Mouse (Mus musculus) right cerebral cortex, postnatal 10 days (tissue): ENCODE measurements around the gene Meis2.

Source experiments
- DNase-seq, 2 experiments: peaks; one replicate each; pipeline ENCODE4 v3.0.0; 2021; ENCODE audit warnings: low spot score in 2 of 2

Gene Meis2

DNA sequence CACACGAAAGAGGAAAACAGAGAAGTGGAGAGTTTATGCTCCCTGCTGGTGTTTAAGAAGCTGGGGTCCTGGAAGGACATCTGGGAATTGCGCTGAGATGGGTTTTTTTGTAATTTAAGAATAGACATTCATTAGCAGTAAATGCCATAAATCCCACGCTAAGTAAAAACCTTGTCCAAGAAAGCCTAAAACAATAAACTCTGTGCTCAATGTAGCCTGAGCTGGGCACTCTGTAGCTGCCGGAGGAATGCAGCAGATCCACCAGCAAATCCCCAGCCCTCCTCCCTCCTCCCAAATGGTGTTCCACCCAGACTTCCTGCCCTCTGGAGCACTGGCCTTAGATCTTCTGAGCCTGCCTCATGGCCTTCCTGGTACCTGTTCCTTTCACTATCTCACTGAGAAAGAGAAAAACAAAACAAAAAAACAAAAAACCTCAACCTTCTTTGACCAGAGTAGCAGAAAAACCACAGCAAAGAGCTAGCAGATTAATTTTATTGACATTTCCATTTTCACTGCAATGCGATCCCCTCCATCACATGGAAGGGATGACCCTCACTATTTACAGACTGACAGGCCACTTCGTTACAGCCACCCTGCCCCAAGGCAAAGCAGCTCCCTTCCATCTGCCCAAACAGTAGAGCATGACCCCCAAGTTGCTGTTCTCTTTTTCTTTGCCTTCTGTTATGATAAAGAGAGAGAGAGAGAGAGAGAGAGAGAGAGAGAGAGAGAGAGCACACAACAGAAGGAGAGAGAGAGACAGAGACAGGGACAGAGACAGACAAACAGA lies 64.1 kb downstream of the Meis2 start:
- DNase-seq: no peak

DNA sequence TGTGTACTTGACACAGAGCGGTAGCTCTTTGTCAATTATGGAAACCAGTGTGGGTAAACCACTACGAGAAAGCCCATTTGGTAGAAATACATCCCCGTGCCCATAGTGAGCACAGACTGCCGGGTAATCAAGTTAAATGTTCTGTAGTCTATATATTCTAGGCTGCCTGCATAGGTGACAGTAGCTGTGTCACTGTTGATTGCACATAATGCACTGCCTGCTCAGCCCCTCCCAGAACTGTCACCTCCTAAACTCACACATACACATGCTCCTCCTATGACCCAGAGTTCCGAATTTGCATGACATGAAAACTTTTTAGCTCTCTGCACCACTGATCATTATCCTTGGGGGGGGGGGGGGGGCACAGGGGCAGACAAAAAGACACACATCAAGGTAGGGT lies 65.1 kb downstream of the Meis2 start:
- no peak for DNase-seq

DNA sequence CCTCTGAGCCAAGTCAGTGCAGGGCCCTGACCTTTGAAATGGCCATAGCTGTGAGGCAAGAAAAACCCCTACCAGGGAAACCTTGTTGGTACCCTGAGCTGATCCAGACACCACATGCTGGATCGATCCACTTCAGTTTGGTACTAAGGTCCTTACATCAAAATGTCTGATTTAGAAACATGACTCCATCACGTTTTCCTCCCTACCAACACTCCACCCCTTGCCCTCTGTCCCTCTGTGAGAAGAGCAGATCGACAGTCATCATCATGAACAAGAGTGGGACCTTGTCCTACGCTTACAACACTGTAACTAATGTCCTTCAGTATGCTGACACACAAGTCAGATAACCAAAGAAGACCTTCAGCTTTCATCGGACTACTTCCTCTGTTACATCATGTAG lies 66.8 kb downstream of the Meis2 start:
- no peak for DNase-seq

- DNase-seq: no peak
Measured at GRCm38 (mm10) chr2:115996438-115996837, 69.2 kb downstream of the Meis2 start.

DNA sequence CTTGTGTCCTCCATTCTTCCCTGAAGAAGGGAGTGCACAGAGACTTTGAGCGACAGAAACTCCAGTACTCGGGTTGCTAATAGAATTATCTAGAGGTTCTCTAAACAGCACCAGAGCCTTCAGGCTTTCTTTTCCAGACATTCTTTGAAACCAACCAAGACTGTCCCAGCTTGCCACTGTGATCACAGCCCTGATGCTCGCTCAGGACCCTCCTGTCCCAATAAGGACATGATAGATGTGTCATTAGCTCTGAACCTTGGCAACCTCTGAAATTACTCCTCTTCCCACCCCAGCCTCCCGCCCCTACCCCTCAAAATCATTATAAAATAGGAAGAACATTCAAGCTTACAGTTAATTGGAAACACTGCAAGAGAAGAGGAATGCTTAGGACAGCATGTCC lies 71.8 kb downstream of the Meis2 start:
- DNase-seq: no peak

- no peak for DNase-seq
Measured at GRCm38 (mm10) chr2:115989249-115989648, 76.4 kb downstream of the Meis2 start.

- DNase-seq: no peak
Measured at GRCm38 (mm10) chr2:115988448-115988847, 77.2 kb downstream of the Meis2 start.

GRCm38 (mm10) chr2:115984952-115985351 lies 80.7 kb downstream of the Meis2 start:
- DNase-seq: no peak

DNA sequence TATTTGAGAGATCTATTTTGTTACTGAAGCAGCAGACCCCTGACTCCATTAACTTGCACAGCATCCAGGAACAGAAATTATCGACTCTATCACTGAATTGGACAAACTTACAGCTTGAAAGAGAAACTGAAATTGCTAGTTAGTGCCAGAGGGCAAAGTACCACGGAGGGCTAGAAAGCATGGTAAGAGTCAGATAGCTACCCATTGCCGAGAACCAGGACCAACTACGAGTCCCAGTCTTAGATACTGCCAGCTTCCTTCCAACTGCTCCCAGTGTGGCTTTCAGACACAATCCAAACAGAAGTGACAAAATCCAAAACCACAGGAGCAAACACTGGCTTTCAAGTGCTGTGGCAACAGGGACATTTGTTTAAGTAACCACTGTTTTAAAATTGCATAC lies 81.2 kb downstream of the Meis2 start:
- no peak for DNase-seq

GRCm38 (mm10) chr2:115980490-115980889 lies 85.1 kb downstream of the Meis2 start:
- no peak for DNase-seq

GRCm38 (mm10) chr2:115979683-115980476 lies 85.8 kb downstream of the Meis2 start:
- DNase-seq: no peak

GRCm38 (mm10) chr2:115978666-115979065 lies 87.0 kb downstream of the Meis2 start:
- no peak for DNase-seq

DNA sequence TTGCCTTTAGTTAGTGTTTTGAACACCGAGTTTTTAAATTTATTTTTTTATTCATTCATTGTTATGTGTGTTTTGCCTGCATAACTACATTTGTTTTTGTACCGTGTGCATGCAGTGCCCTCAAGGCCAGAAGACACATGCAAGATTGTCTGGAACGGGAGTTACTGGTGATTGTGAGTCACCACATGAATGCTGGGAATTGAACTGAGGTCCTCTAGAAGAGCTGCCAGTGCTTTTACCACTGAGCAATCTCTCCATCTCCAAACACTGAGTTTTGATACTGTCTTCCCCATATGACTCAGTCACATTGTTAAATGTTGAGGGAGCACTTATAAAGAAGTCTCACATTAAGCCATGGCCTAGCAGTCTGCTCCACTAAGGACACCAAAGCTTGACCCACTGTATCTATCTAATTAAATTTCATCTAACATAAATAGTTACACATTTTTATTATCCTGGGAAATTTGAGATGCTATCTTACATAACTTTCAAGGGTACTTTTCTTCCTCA lies 94.3 kb downstream of the Meis2 start:
- no peak for DNase-seq

DNA sequence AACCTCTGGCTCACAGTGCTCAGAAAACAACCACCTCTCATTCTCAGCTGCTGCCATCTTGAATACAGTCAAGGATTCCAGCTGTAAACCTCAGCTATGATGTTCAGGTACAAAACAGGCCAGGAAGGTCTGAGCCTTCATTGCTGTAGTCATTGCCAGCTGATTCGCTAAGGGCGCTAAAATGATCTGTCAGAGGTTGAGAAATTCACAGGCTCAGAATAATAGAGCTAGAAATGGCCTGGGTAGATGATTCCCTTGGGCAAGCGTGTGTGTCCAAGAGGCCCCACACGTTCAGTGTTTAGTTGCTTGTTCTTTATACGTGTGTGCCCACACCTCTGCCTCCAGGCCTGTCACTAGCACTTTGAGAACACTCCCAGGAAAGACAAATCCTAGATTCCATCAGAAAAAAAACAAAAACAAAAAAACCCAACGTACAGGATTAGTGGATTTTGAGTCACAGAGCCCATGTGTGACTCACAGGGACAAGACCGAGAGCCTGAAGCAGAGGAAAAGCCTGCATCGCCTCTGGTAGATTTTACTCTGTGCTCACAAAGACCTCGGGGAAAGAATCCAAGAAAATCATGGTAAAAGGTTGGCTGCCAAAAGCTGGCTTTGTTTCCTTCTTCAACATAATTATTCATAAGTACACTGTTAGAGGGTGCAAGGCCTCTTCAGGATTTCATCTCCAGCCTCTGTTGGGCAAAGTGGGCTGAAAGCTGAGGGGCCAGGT lies 95.4 kb downstream of the Meis2 start:
- DNase-seq: no peak

DNA sequence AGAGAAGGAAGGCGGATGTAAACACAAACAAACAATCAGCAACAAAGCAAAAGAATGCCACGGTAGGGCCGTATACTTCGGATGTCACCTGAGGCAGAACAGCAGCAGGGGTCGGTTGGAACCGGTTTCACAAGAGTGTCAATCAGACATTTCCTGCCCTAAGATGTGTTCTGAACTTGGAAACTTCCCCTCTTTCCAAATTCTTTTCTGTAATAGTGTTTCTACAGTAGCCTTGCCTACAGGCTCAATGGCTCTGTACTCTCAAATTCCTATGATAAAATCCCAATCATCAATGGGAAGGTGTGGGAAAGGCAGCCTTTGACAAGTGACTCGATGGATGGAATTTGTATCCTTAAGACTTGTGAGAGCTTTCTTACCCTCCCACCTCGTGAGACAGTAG lies 96.4 kb downstream of the Meis2 start:
- no peak for DNase-seq

DNA sequence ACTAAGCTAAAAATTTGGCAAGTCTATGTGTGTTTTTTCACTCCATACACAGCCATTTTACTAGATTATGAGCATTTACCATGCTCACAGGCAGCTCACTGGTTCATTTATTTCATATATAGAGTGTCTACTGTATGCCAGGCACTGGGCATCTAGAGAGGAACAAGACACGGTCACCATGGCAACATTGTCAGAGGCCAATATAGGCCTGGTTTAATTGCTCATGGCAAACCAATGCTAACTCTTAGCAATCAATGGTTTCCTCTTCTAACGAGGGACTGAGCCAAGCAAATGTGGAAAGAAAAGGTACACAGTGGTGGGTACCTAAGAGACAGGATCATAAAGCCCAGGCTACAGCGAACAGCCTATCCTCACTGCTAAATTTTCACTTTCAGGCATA lies 100.7 kb downstream of the Meis2 start:
- DNase-seq: no peak

- DNase-seq: no peak
Measured at GRCm38 (mm10) chr2:115963293-115963835, 102.3 kb downstream of the Meis2 start.

- no peak for DNase-seq
Measured at GRCm38 (mm10) chr2:115962728-115963127, 102.9 kb downstream of the Meis2 start.

GRCm38 (mm10) chr2:115962113-115962512 lies 103.5 kb downstream of the Meis2 start:
- DNase-seq: no peak

DNA sequence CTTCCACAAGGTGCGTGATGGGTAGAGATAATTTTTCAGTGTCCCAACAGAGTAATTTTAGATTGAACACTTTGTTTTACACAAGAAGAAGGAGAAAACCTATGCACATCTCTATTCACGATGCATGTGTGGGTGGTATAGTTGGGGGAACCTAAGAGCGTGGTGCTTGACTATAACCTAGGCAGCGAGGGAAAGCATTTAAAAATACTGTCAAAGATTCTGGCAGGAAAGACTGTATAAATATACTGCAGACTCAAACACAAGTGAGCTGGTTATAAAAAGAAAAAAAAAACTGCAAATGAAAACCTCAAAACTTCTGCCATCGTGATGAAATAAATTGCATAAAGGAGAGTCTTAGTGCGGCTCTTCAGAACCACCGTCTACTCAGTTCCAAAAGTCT lies 105.0 kb downstream of the Meis2 start:
- no peak for DNase-seq

DNA sequence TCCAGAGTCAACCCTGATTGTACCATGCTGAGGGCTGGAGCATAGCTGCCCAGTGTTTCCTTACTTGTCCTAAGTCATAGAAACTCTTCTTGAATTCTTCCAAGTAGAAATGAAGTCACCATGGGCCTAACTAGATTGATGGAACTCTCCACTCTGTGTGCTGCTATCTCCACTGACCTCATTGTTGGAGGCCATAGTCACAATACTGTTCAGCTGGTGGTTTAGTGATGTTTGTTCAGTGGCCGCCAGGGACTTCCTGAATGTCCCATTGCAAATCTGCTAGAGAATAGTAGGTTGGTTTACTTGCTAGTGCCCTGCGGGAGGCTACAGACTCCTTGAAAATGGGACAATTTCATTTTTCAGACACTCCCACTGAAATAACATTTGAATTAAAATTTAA lies 108.9 kb downstream of the Meis2 start:
- DNase-seq: no peak

DNA sequence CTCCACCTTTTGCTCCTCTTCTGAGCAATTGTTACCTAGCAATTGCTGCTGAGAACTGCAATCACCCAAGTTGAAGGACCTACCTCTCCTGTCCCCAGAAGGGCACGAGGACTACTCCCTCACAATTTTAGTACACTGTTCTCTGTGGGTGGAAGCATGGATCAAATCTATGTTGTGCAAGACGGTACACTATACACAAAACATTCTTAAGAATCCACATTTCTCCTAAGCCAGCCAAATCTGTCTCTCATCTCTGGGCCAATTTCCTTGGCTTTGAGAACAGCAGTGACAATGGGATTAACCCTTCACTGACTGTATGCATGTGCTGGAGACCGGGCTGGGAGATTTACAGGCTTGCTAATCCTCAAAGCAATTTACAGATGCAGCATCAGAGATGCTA lies 115.0 kb downstream of the Meis2 start:
- no peak for DNase-seq
